In the genomic region with DNA sequence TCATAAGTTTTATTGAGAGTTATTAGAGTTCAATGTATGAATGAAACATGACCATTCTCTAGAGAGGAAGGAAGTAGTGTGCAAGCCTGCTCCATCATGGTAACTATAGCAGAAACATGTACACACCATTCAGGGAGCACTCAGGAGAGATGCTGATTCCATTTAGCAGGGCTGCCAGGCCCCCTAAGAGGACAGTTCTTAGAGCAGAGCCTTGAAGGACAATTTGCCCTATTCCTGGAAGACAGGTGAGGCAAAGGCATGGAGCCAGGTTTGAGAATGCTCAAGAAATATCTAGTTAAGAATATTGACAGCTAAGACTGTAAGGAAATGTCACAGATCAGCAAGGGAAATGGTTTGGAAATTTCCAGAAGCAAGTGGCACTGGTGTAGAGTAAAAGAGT, we compare ENCODE assay signal across 8 mouse cellular contexts.
"Had no signal": no experiment of that assay in that cellular context is flagged by ENCODE, and none has a peak within 500 bp of the region (broad histone marks: within the 10 kb centered on the region; RNA-seq: fewer than 3 reads in every experiment).

No protein-coding gene starts in this region.

- DNase-seq: lung, adult 2 months; lung, postnatal 14 days; lung, postnatal 36 days; thymus, adult 2 months; thymus, postnatal 25 days; thymus, postnatal 4 days had no signal

- ATAC-seq: lung, postnatal 0 days; midbrain, embryonic 13.5 days had no signal
